ENCODE assay signal across 27 mouse cellular contexts in genomic region chr3:146307341-146307740, GRCm38 (mm10).
DNase-seq lines count a peak whose midpoint lies in the region; ATAC-seq and TF ChIP-seq lines count a peak whose summit lies in the region.
"Had no signal": no experiment of that assay in that cellular context is flagged by ENCODE, and none has a peak within 500 bp of the region (broad histone marks: within the 10 kb centered on the region; RNA-seq: fewer than 3 reads in every experiment).

No protein-coding gene starts in this region.

- H3K4me3 ChIP-seq in kidney, adult 2 months (ENCODE audit: insufficient read depth, low read depth, low read length) = no peak overlapping the region
- H3K4me3 ChIP-seq: erythroblast, embryonic 14.5 days; hindbrain, embryonic 13.5 days; left cerebral cortex, adult 2 months; limb, embryonic 10.5 days; midbrain, embryonic 10.5 days; neural tube, embryonic 13.5 days had no signal

- ATAC-seq in cerebellum, adult (ENCODE audit: insufficient number of reproducible peaks, low FRiP score, low TSS enrichment) = no peak
- ATAC-seq: activated CD4-positive, CD25-positive, alpha-beta regulatory T cell, adult 4 months; forebrain, embryonic 14.5 days; inflammation-experienced regulatory T-cells, adult 6 months had no signal

- WGBS in kidney, adult 2 months = 37% methylated on average over 3 of the region's 3 CpGs

- no peak for TF ChIP-seq CTCF in kidney, adult 2 months (conservative IDR thresholded peaks at IDR 0.05; ENCODE audit: insufficient read depth, insufficient read length, low read depth, low read length)

- no peak for TF ChIP-seq POLR2A in kidney, adult 2 months (IDR thresholded peaks at IDR 0.05; ENCODE audit: low read depth, low read length)

- no peak overlapping the region for H3K27ac ChIP-seq in kidney, adult 2 months (ENCODE audit: insufficient read depth, low read depth, low read length)
- H3K27ac ChIP-seq: hindbrain, embryonic 13.5 days; left cerebral cortex, adult 2 months; limb, embryonic 10.5 days; macrophage; midbrain, embryonic 10.5 days; neural tube, embryonic 13.5 days had no signal

- no peaks in the 10 kb centered on the region for H3K36me3 ChIP-seq in kidney, adult 2 months (ENCODE audit: control insufficient read depth, insufficient read depth, low read length)
- H3K36me3 ChIP-seq: hindbrain, embryonic 13.5 days; limb, embryonic 10.5 days; midbrain, embryonic 10.5 days; neural tube, embryonic 13.5 days had no signal

- intact Hi-C loops in heart, postnatal 14 days (cut with DNase I) = no loop called here
- intact Hi-C loops in left cerebral cortex, postnatal 36 days (cut with DNase I) = no loop called here

- DNase-seq in heart, adult 11 months = peak; percentile 84
- no peak for DNase-seq in heart, postnatal 14 days
- peak; percentile 16 for DNase-seq in kidney, adult 2 months
- no peak for DNase-seq in kidney, adult 8-10 months
- DNase-seq in 3T3-L1 (ENCODE audit: low read depth, low spot score) (peak; percentile 89), adipocyte (ENCODE audit: low spot score) (peak; percentile 7)
- no peak for DNase-seq in left cerebral cortex, postnatal 36 days (ENCODE audit: low spot score in 2 of 2)
- DNase-seq: adrenal gland, postnatal 14 days; B cell, adult 2 months; cerebellum, adult 11-12 months; cerebellum, postnatal 36 days; gastrocnemius, postnatal 14 days; kidney, adult 9 months; kidney, postnatal 25 days; lung, embryonic 14.5 days; thymus, adult 2 months had no signal

- H3K27me3 ChIP-seq in kidney, adult 2 months (replicated peaks; ENCODE audit: control insufficient read depth, insufficient read depth, low read length) = no peaks in the 10 kb centered on the region
- H3K27me3 ChIP-seq: neural tube, embryonic 13.5 days had no signal

- no peaks in the 10 kb centered on the region for H3K4me1 ChIP-seq in kidney, adult 2 months (ENCODE audit: control insufficient read depth, insufficient read depth, low read length)

Comparison
In these comparisons a context has a peak if more than half of its experiments do, and no peak if none do; other contexts are left out.
1. DNase-seq: peak in heart, adult 11 months (single experiment), kidney, adult 2 months (single experiment), 3T3-L1 (single experiment) and adipocyte (single experiment); none in heart, postnatal 14 days (0 of 2), kidney, adult 8-10 months (0 of 2) and left cerebral cortex, postnatal 36 days (0 of 2).